Comparison of ENCODE assay signal across 8 mouse cellular contexts in genomic region chr11:6292988-6293349, GRCm38 (mm10). TPM values are rescaled to one million over a fixed set of nuclear protein-coding genes. Genes with fewer than 3 reads are reported as not detected.
DNase-seq lines count a peak whose midpoint lies in the region; ATAC-seq and TF ChIP-seq lines count a peak whose summit lies in the region.

No protein-coding gene starts in this region.

- ATAC-seq in neural tube, embryonic 11.5 days (ENCODE audit: insufficient read depth, low FRiP score, low TSS enrichment), result no peak
- ATAC-seq in liver, embryonic 14.5 days (ENCODE audit: insufficient read depth), result no peak

- peak overlapping the region; percentile 87 for H3K4me2 ChIP-seq in neural tube, embryonic 11.5 days (ENCODE audit: low read depth)
- H3K4me2 ChIP-seq in liver, embryonic 14.5 days (ENCODE audit: low read depth), result peak overlapping the region; percentile 98

- TF ChIP-seq POLR2A in heart, adult 2 months (IDR thresholded peaks at IDR 0.05; ENCODE audit: insufficient read depth, low read depth, low read length), result no peak

- peak overlapping the region; percentile 59; the same call in 1 of the 2 replicates for H3K9ac ChIP-seq in heart, adult 2 months (ENCODE audit: low read depth, low read length)
- no peak overlapping the region for H3K9ac ChIP-seq in neural tube, embryonic 11.5 days (ENCODE audit: low read length)
- peak overlapping the region; percentile 92 for H3K9ac ChIP-seq in liver, embryonic 14.5 days (replicated peaks)

- WGBS in heart, adult 2 months, result 63% methylated on average over 4 of the region's 4 CpGs
- WGBS in neural tube, embryonic 11.5 days, result 95% methylated on average over 4 of the region's 4 CpGs
- 82% methylated on average over 4 of the region's 4 CpGs for WGBS in liver, embryonic 14.5 days (ENCODE audit: insufficient replicate concordance)

- peak overlapping the region; percentile 80 for H3K4me3 ChIP-seq in heart, adult 2 months
- peak overlapping the region; percentile 80; the same call in 1 of the 2 replicates for H3K4me3 ChIP-seq in neural tube, embryonic 11.5 days (ENCODE audit: low read depth, low read length)
- H3K4me3 ChIP-seq in liver, embryonic 14.5 days (ENCODE audit: insufficient read depth in 1 of 2, low read depth in 2 of 2, low read length in 2 of 2), result peak overlapping the region; percentile 79 to 82

- no peak for DNase-seq in heart, adult 2 months
- no peak for DNase-seq in heart, adult 11 months
- no peak for DNase-seq in neural tube, embryonic 11.5 days (ENCODE audit: low spot score)
- no peak for DNase-seq in neural tube, embryonic 10.5 days (ENCODE audit: extremely low spot score, low spot score)
- no peak for DNase-seq in liver, embryonic 14.5 days (ENCODE audit: low read depth in 3 of 3, low spot score in 3 of 3)
- DNase-seq in adrenal gland, adult 8-10 months, result no peak
- DNase-seq in cerebellum, postnatal 25 days, result no peak
- DNase-seq in frontal cortex, postnatal 25 days (ENCODE audit: low spot score in 2 of 2), result no peak

- H3K4me1 ChIP-seq in heart, adult 2 months (ENCODE audit: control insufficient read depth, insufficient read depth, low read length), result peaks cover 4% of the 10 kb centered on the region; the same call in 1 of the 2 replicates
- peaks cover 6% of the 10 kb centered on the region; the same call in 1 of the 2 replicates for H3K4me1 ChIP-seq in neural tube, embryonic 11.5 days (ENCODE audit: control insufficient read depth, insufficient read depth, low read length)
- H3K4me1 ChIP-seq in liver, embryonic 14.5 days (replicated peaks; ENCODE audit: control insufficient read depth in 2 of 2, insufficient read depth in 2 of 2, low read length in 1 of 2), result peaks cover 40 to 46% of the 10 kb centered on the region in 2 experiments

- TF ChIP-seq EP300 in heart, adult 2 months (IDR thresholded peaks at IDR 0.05; ENCODE audit: insufficient read depth, low read depth, low read length), result no peak
- no peak for TF ChIP-seq EP300 in liver, embryonic 14.5 days (IDR thresholded peaks at IDR 0.05; ENCODE audit: low read depth)

- peak overlapping the region; percentile 99 for H3K27ac ChIP-seq in heart, adult 2 months
- no peak overlapping the region for H3K27ac ChIP-seq in neural tube, embryonic 11.5 days (ENCODE audit: low read depth, low read length)
- peak overlapping the region; percentile 93 for H3K27ac ChIP-seq in liver, embryonic 14.5 days

- no peaks in the 10 kb centered on the region for H3K9me3 ChIP-seq in neural tube, embryonic 11.5 days (ENCODE audit: control insufficient read depth, low read length)
- no peaks in the 10 kb centered on the region for H3K9me3 ChIP-seq in liver, embryonic 14.5 days (ENCODE audit: control insufficient read depth, low read length)

- no peak for TF ChIP-seq CTCF in heart, adult 2 months (IDR thresholded peaks at IDR 0.05)
- TF ChIP-seq CTCF in liver, embryonic 14.5 days (IDR thresholded peaks at IDR 0.05; ENCODE audit: low read depth), result no peak

- H3K79me2 ChIP-seq in heart, adult 2 months (replicated peaks; ENCODE audit: control insufficient read depth, insufficient read depth, low read length), result peaks cover 3% of the 10 kb centered on the region

- intact Hi-C loops in heart, adult 2 months (cut with DNase I), result no loop called here

- peaks cover 11% of the 10 kb centered on the region for H3K36me3 ChIP-seq in heart, adult 2 months (ENCODE audit: control insufficient read depth, insufficient read depth, low read length)
- peaks cover 5% of the 10 kb centered on the region for H3K36me3 ChIP-seq in neural tube, embryonic 11.5 days (ENCODE audit: control insufficient read depth, insufficient read depth, low read length)
- H3K36me3 ChIP-seq in liver, embryonic 14.5 days (replicated peaks; ENCODE audit: control insufficient read depth, insufficient read depth, low read depth), result peaks cover 15% of the 10 kb centered on the region

- no peaks in the 10 kb centered on the region for H3K27me3 ChIP-seq in heart, adult 2 months (ENCODE audit: control insufficient read depth, insufficient read depth, low read length)
- no peaks in the 10 kb centered on the region for H3K27me3 ChIP-seq in neural tube, embryonic 11.5 days (ENCODE audit: control insufficient read depth, insufficient read depth, low read length)
- no peaks in the 10 kb centered on the region for H3K27me3 ChIP-seq in liver, embryonic 14.5 days (ENCODE audit: control insufficient read depth, insufficient read depth, low read length)

RNA-seq across cellular contexts. Expression of gene Ogdh, which starts 1.5 kb away (rescaled TPM):
- 1,000 to 10,000 TPM; 1,611 to 1,957 TPM for total RNA-seq in heart, adult 2 months (2021)
- 1,204 and 1,461 TPM in 2 replicates for polyA plus RNA-seq in heart, adult 2 months (2012; rRNA removed)
- polyA plus RNA-seq in neural tube, embryonic 11.5 days (2014; fragmentation: Nextera tagmentation; extraction: Ambion mirVana), result 93.0 and 104 TPM in 2 replicates
- polyA plus RNA-seq in liver, embryonic 14.5 days (2012; rRNA removed), result 38.6 and 41.8 TPM in 2 replicates
- 60.6 and 72.8 TPM in 2 replicates for polyA plus RNA-seq in liver, embryonic 14.5 days (2014; fragmentation: Nextera tagmentation; extraction: Ambion mirVana)
- 100 to 1,000 TPM; 373 to 593 (median 476) TPM for total RNA-seq in adrenal gland, adult 8-10 months (2022)

RNA-seq across cellular contexts. Expression of gene Tmed4, which starts 18.3 kb away (rescaled TPM):
- total RNA-seq in heart, adult 2 months (2021), result 10 to 100 TPM; 85.5 to 96.6 TPM
- polyA plus RNA-seq in heart, adult 2 months (2012; rRNA removed), result 138 and 175 TPM in 2 replicates
- 145 and 154 TPM in 2 replicates for polyA plus RNA-seq in neural tube, embryonic 11.5 days (2014; fragmentation: Nextera tagmentation; extraction: Ambion mirVana)
- polyA plus RNA-seq in liver, embryonic 14.5 days (2012; rRNA removed), result 23.9 and 28.3 TPM in 2 replicates
- polyA plus RNA-seq in liver, embryonic 14.5 days (2014; fragmentation: Nextera tagmentation; extraction: Ambion mirVana), result 37.4 and 37.5 TPM in 2 replicates
- 100 to 1,000 TPM; 116 to 136 (median 128) TPM for total RNA-seq in adrenal gland, adult 8-10 months (2022)

RNA-seq across cellular contexts. Expression of gene Ddx56, which starts 25.4 kb away (rescaled TPM):
- total RNA-seq in heart, adult 2 months (2021), result 10 to 100 TPM; 19.7 to 22.0 TPM
- polyA plus RNA-seq in heart, adult 2 months (2012; rRNA removed), result 21.1 and 25.2 TPM in 2 replicates
- polyA plus RNA-seq in neural tube, embryonic 11.5 days (2014; fragmentation: Nextera tagmentation; extraction: Ambion mirVana), result 105 and 107 TPM in 2 replicates
- polyA plus RNA-seq in liver, embryonic 14.5 days (2012; rRNA removed), result 25.4 and 28.7 TPM in 2 replicates
- 45.8 and 53.4 TPM in 2 replicates for polyA plus RNA-seq in liver, embryonic 14.5 days (2014; fragmentation: Nextera tagmentation; extraction: Ambion mirVana)
- total RNA-seq in adrenal gland, adult 8-10 months (2022), result 10 to 100 TPM; 55.2 to 69.7 (median 60.3) TPM

Comparison
In these comparisons a context has a peak if more than half of its experiments do, and no peak if none do; other contexts are left out.
1. RNA of gene Ogdh, which starts 1.5 kb away (polyA plus RNA-seq): 1,204 to 1,461 TPM in heart, adult 2 months; 93.0 to 104 TPM in neural tube, embryonic 11.5 days and 38.6 to 72.8 TPM in liver, embryonic 14.5 days; every median in the first group is over 10 times any median in the second.
2. Peak in every context shown above with its lines, with median percentiles within 50 percentile points of each other: H3K4me3 ChIP-seq.